Mouse (Mus musculus): ENCODE results near the gene Ankrd2. TPM values are rescaled to one million over a fixed set of nuclear protein-coding genes. Genes with fewer than 3 reads are reported as not detected.

The Ankrd2 gene
- polyA plus RNA-seq, 1 experiment from 2014 or later = 0.42 TPM

- ATAC-seq = no peak
- WGBS = 86% methylated on average over 12 of the region's 12 CpGs
Observed at GRCm38 (mm10) chr19:42001253-42001980, 34.4 kb upstream of the Ankrd2 start.

DNA sequence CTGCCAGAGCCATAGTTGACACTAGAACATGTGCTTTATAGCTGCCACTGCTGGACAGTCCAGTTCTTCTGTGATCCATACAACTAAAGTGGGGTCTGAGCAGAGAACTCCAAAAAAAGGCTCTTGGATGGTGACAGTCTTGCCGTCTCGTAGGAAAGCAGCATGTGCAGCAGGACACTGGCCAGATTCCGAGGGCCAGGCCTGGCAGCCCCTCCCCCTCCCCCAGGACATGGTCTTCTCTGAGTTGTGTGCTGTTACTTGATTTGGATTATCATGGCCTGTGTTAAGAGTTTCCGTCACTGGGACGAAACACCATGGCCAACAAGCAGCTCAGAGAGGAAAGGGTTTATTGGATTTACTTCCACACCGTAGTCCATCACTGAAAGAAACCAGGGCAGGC is 31.5 kb upstream of the Ankrd2 start:
- H3K4me1 ChIP-seq (replicated peaks; ENCODE audit: control insufficient read depth, insufficient read depth, low read length) = 0 out of 2 replicates have a peak, but pooled peaks cover 9% of the 10 kb centered on the region
- H3K4me2 ChIP-seq (replicated peaks; ENCODE audit: low read depth) = no peak overlapping the region
- H3K27ac ChIP-seq (ENCODE audit: low read depth, low read length) = no peak overlapping the region
- WGBS = 68% methylated on average over 6 of the region's 6 CpGs
- H3K4me3 ChIP-seq (ENCODE audit: low read depth, low read length) = no peak overlapping the region
- TF ChIP-seq CTCF (IDR thresholded peaks at IDR 0.05; ENCODE audit: low read depth) = no peak
- no peak for ATAC-seq
- H3K27me3 ChIP-seq (replicated peaks; ENCODE audit: control insufficient read depth, insufficient read depth, low read length) = no peaks in the 10 kb centered on the region
- H3K36me3 ChIP-seq (ENCODE audit: control insufficient read depth, insufficient read depth) = no peaks in the 10 kb centered on the region
- no peaks in the 10 kb centered on the region for H3K9me3 ChIP-seq (ENCODE audit: control insufficient read depth)
- H3K9ac ChIP-seq (ENCODE audit: low read depth, low read length) = no peak overlapping the region

More at GRCm38 (mm10) chr19:42001253-42001980, 34.4 kb upstream of the Ankrd2 start:
- H3K27me3 ChIP-seq (replicated peaks; ENCODE audit: control insufficient read depth, insufficient read depth, low read length) = no peaks in the 10 kb centered on the region
- no peak overlapping the region for H3K9ac ChIP-seq (ENCODE audit: low read depth, low read length)
- H3K36me3 ChIP-seq (ENCODE audit: control insufficient read depth, insufficient read depth) = no peaks in the 10 kb centered on the region
- 0 out of 2 replicates have a peak, but pooled peaks cover 14% of the 10 kb centered on the region for H3K4me1 ChIP-seq (replicated peaks; ENCODE audit: control insufficient read depth, insufficient read depth, low read length)
- H3K9me3 ChIP-seq (ENCODE audit: control insufficient read depth) = no peaks in the 10 kb centered on the region
- H3K4me3 ChIP-seq (ENCODE audit: low read depth, low read length) = no peak overlapping the region
- H3K4me2 ChIP-seq (replicated peaks; ENCODE audit: low read depth) = no peak overlapping the region
- no peak for TF ChIP-seq CTCF (IDR thresholded peaks at IDR 0.05; ENCODE audit: low read depth)
- H3K27ac ChIP-seq (ENCODE audit: low read depth, low read length) = no peak overlapping the region

DNA sequence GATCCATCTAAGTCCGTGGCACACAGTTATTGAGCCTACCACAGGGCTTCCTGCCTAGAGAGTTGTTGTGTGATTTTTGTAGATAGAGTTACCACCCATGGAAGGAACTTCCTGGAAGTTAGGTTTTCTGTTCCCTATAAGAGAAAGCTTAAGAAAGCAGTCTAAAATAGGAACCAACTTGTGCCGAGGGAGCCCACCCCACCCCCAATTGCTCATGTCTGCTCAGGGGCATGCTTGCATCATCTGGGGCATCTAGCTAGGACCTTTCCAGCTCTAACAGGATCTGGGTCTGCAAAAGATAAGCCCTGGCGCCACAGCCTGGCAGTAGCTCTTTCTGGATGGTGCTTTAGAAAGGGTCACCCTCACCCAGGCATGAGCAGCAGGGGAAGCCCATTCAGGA is 30.2 kb upstream of the Ankrd2 start:
- no peak overlapping the region for H3K4me3 ChIP-seq (ENCODE audit: low read depth, low read length)
- ATAC-seq = no peak
- H3K9ac ChIP-seq (ENCODE audit: low read depth, low read length) = no peak overlapping the region
- H3K36me3 ChIP-seq (ENCODE audit: control insufficient read depth, insufficient read depth) = no peaks in the 10 kb centered on the region
- H3K9me3 ChIP-seq (ENCODE audit: control insufficient read depth) = no peaks in the 10 kb centered on the region
- no peaks in the 10 kb centered on the region for H3K27me3 ChIP-seq (replicated peaks; ENCODE audit: control insufficient read depth, insufficient read depth, low read length)
- no peak overlapping the region for H3K4me2 ChIP-seq (replicated peaks; ENCODE audit: low read depth)
- 0 out of 2 replicates have a peak, but pooled peaks cover 4% of the 10 kb centered on the region for H3K4me1 ChIP-seq (replicated peaks; ENCODE audit: control insufficient read depth, insufficient read depth, low read length)
- no peak for TF ChIP-seq CTCF (IDR thresholded peaks at IDR 0.05; ENCODE audit: low read depth)
- H3K27ac ChIP-seq (ENCODE audit: low read depth, low read length) = no peak overlapping the region
- 63% methylated on average over 3 of the region's 3 CpGs for WGBS

- no peak for ATAC-seq
- no peaks in the 10 kb centered on the region for H3K36me3 ChIP-seq (ENCODE audit: control insufficient read depth, insufficient read depth)
- H3K27me3 ChIP-seq (replicated peaks; ENCODE audit: control insufficient read depth, insufficient read depth, low read length) = no peaks in the 10 kb centered on the region
- WGBS = 63% methylated on average over 8 of the region's 8 CpGs
- TF ChIP-seq CTCF (IDR thresholded peaks at IDR 0.05; ENCODE audit: low read depth) = no peak
- H3K4me2 ChIP-seq (replicated peaks; ENCODE audit: low read depth) = no peak overlapping the region
- H3K4me3 ChIP-seq (ENCODE audit: low read depth, low read length) = no peak overlapping the region
- H3K4me1 ChIP-seq (replicated peaks; ENCODE audit: control insufficient read depth, insufficient read depth, low read length) = no peaks in the 10 kb centered on the region
- H3K27ac ChIP-seq (ENCODE audit: low read depth, low read length) = no peak overlapping the region
- H3K9ac ChIP-seq (ENCODE audit: low read depth, low read length) = no peak overlapping the region
- H3K9me3 ChIP-seq (ENCODE audit: control insufficient read depth) = no peaks in the 10 kb centered on the region
Observed at GRCm38 (mm10) chr19:42006568-42006967, 29.2 kb upstream of the Ankrd2 start.

DNA sequence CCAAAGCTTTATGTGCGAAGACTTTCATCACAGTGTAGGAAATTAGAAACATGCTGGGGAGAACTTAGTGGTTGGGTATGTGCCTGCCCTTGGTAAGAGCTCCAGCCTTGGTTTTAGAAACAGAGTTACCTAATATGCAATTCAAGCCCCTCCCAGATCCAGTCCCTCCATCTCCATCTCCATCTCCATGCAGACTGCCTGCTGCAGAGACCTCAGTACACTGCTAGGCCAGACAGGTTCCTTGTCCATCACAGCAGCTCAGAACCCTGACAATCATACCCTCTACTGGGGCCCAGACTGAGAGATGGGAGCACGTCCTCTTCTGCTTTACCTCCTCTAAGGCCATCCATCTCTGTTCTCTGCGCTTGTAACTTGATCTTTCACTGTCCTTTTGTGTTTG is 27.2 kb upstream of the Ankrd2 start:
- WGBS = 60% methylated on average over 3 of the region's 3 CpGs
- Histone ChIP-seq H3K9ac (ENCODE audit: low read depth, low read length) (no peak overlapping the region), H3K27ac (ENCODE audit: low read depth, low read length) (no peak overlapping the region), H3K36me3 (ENCODE audit: control insufficient read depth, insufficient read depth) (no peaks in the 10 kb centered on the region), H3K4me2 (replicated peaks; ENCODE audit: low read depth) (no peak overlapping the region), H3K27me3 (replicated peaks; ENCODE audit: control insufficient read depth, insufficient read depth, low read length) (no peaks in the 10 kb centered on the region), H3K4me1 (replicated peaks; ENCODE audit: control insufficient read depth, insufficient read depth, low read length) (no peaks in the 10 kb centered on the region), H3K9me3 (ENCODE audit: control insufficient read depth) (no peaks in the 10 kb centered on the region), H3K4me3 (ENCODE audit: low read depth, low read length) (no peak overlapping the region)
- ATAC-seq = no peak
- TF ChIP-seq CTCF (IDR thresholded peaks at IDR 0.05; ENCODE audit: low read depth) = no peak

- Histone ChIP-seq H3K27ac (ENCODE audit: low read depth, low read length) (no peak overlapping the region), H3K9me3 (ENCODE audit: control insufficient read depth) (no peaks in the 10 kb centered on the region), H3K27me3 (replicated peaks; ENCODE audit: control insufficient read depth, insufficient read depth, low read length) (no peaks in the 10 kb centered on the region), H3K4me2 (replicated peaks; ENCODE audit: low read depth) (no peak overlapping the region), H3K36me3 (ENCODE audit: control insufficient read depth, insufficient read depth) (no peaks in the 10 kb centered on the region), H3K9ac (ENCODE audit: low read depth, low read length) (no peak overlapping the region), H3K4me3 (ENCODE audit: low read depth, low read length) (no peak overlapping the region), H3K4me1 (replicated peaks; ENCODE audit: control insufficient read depth, insufficient read depth, low read length) (no peaks in the 10 kb centered on the region)
- no peak for TF ChIP-seq CTCF (IDR thresholded peaks at IDR 0.05; ENCODE audit: low read depth)
- ATAC-seq = no peak
- 55% methylated on average over 7 of the region's 7 CpGs for WGBS
Observed at GRCm38 (mm10) chr19:42009067-42009466, 26.7 kb upstream of the Ankrd2 start.
